Mouse (Mus musculus) megakaryocyte, embryonic 14.5 days (primary cell): ENCODE measurements around the gene Pphln1.

Experiments
- FLI1 ChIP-seq: IDR thresholded peaks from 2 replicates; pipeline ENCODE4 v1.6.1; 2012; ENCODE audit warnings: low read length, inconsistent platforms, mixed read lengths
- GATA1 ChIP-seq: IDR thresholded peaks from 3 replicates; pipeline ENCODE4 v1.6.1; 2012; ENCODE audit warnings: mixed read lengths, low read length, inconsistent platforms, borderline replicate concordance

GRCm38 (mm10) chr15:93404849-93405248, 6.7 kb downstream of the Pphln1 start:
- TF ChIP-seq GATA1 (no peak), FLI1 (no peak)
